Mouse (Mus musculus) neural tube, embryonic 14.5 days (tissue): Measurements from ENCODE around the gene Tnfsf14. TPM values are rescaled to one million over a fixed set of nuclear protein-coding genes. Genes with fewer than 3 reads are reported as not detected.
A peak's percentile ranks its signal among the peaks of the same experiment; 100 is the strongest.

Source experiments
- ATAC-seq: fragments of 200-750 bp; cut with Nextera tagmentation; 2 replicates; pipeline ENCODE4 v1.8.0; 2017; ENCODE audit warnings: low read depth, mild to moderate bottlenecking, moderate TSS enrichment, moderate library complexity
- H3K27ac ChIP-seq: fragments of 300-500 bp; sonication (generic); 2 replicates; pipeline ENCODE4 v1.5.1; 2014; ENCODE audit warnings: low read depth, mild to moderate bottlenecking, control low read depth, low read length, moderate library complexity, mixed read lengths
- H3K27me3 ChIP-seq: fragments of 300-500 bp; sonication (generic); 2 replicates; pipeline ENCODE4 v1.6.1; 2014; ENCODE audit warnings: low read length; ENCODE audit not compliant: control insufficient read depth, insufficient read depth
- H3K36me3 ChIP-seq: fragments of 300-500 bp; sonication (generic); 2 replicates; pipeline ENCODE4 v1.6.1; 2014; ENCODE audit warnings: low read length, mixed read lengths; ENCODE audit not compliant: control insufficient read depth, insufficient read depth
- H3K4me1 ChIP-seq: fragments of 300-500 bp; sonication (generic); 2 replicates; pipeline ENCODE4 v1.6.1; 2014; ENCODE audit warnings: low read length; ENCODE audit not compliant: control insufficient read depth, insufficient read depth
- H3K4me2 ChIP-seq: fragments of 300-500 bp; sonication (generic); 2 replicates; pipeline ENCODE4 v1.6.1; 2014; ENCODE audit warnings: mild to moderate bottlenecking, low read depth, low read length, control low read depth
- H3K4me3 ChIP-seq: fragments of 300-500 bp; sonication (generic); 2 replicates; pipeline ENCODE4 v1.5.1; 2014; ENCODE audit warnings: low read depth, low read length, control low read depth, mixed read lengths
- H3K9ac ChIP-seq: fragments of 300-500 bp; sonication (generic); replicated peaks from 2 replicates; pipeline ENCODE4 v1.6.1; 2014; ENCODE audit warnings: low read depth, mild to moderate bottlenecking, control low read depth, low read length, mixed read lengths
- H3K9me3 ChIP-seq: fragments of 300-500 bp; sonication (generic); 2 replicates; pipeline ENCODE4 v1.6.1; 2016; ENCODE audit warnings: low read length; ENCODE audit not compliant: control insufficient read depth
- WGBS: fragments of 180-500 bp; shearing (Covaris S2); extraction: QIAGEN DNeasy Blood & Tissue Kit; methylation state at CpG from one replicate; pipeline ENCODE4 v1.1.7; 2014; 5-methylcytosine and 5-hydroxymethylcytosine counted together
- microRNA-seq: library from miRNA; unstranded; fragments of <30 nt; microRNA quantifications from one replicate; pipeline ENCODE4, GENCODE M21; 2016
- polyA plus RNA-seq: library from polyadenylated mRNA; unstranded; fragments of >200 nt; fragmentation: Nextera tagmentation; extraction: Ambion mirVana; gene quantifications from 2 replicates; pipeline ENCODE4 v1.2.1, GENCODE M21; 2014

The Tnfsf14 gene
- polyA plus RNA-seq, 1 experiment from 2014 or later: not detected

DNA sequence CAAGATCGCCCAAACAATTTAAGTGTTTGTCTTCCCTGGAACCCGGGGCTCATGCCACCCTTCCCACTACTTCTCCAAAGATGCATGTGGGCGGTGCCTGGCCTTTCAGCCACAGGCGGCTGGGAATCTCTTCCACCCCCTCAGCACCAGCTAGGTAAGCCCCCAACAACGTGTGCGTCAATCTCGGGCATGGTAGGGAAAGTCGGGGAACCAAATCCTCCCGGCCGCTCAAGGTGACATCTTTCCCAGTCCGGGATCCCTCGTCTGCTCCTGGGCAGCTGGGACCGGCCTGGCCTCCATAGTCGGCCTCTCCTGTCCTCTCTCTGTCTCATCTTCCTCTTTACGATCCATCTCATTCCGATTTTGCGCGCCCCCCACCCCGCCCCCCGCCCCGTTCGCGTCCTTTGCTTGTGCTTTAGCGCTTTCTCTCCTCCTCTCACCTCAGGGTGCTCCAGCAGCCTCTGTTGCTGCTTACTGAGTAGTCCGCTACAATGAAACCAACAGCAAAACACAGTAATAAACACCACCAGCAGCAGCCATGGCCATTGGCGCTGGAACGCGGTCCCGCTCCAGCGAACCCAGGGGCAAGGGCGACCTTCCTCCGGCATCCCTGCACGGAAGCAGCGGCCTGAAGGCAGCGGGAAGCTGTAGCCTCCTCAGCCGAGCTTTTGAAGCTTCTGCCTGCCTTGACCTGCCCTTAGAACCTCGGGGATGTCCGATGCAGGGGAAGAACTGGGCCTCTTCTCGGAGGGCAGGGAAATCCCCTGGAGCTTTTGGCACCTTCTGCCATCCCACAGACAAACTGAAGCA, 44.8 kb downstream of the Tnfsf14 start, which contains the start of gene Cd70:
Cd70 (minus strand) TSS at position 784 of the 810 bp plus-strand sequence.
- H3K4me1 ChIP-seq: peaks cover 2% of the 10 kb centered on the region; the same call in 1 of the 2 replicates
- peak within 1 kb of the TSS; percentile 53 for H3K9ac ChIP-seq
- H3K36me3 ChIP-seq: no peaks in the 10 kb centered on the region
- no peak within 1 kb of the TSS for H3K27ac ChIP-seq
- ATAC-seq: peak; percentile 70
- peak within 1 kb of the TSS; percentile 26 for H3K4me3 ChIP-seq
- H3K4me2 ChIP-seq: peak within 1 kb of the TSS; percentile 64
- H3K27me3 ChIP-seq: peaks cover 7% of the 10 kb centered on the region
- 2% methylated on average over 39 of the region's 39 CpGs for WGBS
- H3K9me3 ChIP-seq: no peaks in the 10 kb centered on the region

DNA sequence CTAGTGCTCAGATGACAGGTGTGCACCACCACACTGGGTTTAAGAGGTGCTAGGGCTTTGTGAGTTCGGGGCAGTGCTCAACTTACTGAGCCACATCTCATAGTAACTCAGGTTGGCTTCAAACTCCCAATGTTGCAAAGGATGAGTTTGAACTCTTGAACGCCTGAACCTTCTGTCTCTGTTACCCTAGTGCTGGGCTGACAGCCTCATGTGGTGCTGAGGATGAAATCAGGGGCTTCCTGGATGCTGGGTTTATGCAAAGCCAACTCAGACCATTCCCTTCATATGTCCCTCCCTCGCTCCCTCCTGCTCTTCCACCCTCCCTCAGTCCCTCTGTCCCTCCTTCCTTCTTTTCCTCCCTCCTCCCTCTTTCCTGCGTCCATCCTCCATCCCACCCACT, 45.6 kb downstream of the Tnfsf14 start:
- no peak for ATAC-seq
- Histone ChIP-seq H3K4me1 (peaks cover 2% of the 10 kb centered on the region; the same call in 1 of the 2 replicates), H3K4me3 (no peak overlapping the region), H3K36me3 (no peaks in the 10 kb centered on the region), H3K27ac (no peak overlapping the region), H3K9ac (no peak overlapping the region), H3K27me3 (peaks cover 7% of the 10 kb centered on the region), H3K4me2 (no peak overlapping the region), H3K9me3 (no peaks in the 10 kb centered on the region)
- 79% methylated on average over 4 of the region's 4 CpGs for WGBS

DNA sequence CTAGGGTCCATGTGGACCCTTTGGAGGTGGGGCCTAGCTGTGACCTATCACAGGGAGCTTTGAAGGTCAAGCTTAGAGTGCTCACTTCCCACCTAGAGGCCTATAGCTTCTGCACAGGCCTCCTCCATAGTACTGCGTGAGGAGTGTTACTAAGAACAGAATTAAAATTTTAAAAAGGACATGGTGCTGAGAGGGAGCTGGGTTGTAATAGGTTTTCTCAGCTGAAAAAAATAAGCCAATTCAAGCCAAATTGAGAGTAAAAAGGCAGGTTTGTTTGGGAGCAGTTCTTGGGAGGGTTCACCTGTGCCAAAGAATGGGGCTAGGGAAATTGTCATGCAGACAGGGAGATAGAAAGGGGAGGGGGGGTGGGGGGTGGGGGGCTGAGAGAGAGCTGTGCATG, 48.9 kb downstream of the Tnfsf14 start:
- Histone ChIP-seq H3K9me3 (no peaks in the 10 kb centered on the region), H3K4me3 (no peak overlapping the region), H3K27me3 (peaks cover 7% of the 10 kb centered on the region), H3K4me2 (no peak overlapping the region), H3K4me1 (peaks cover 2% of the 10 kb centered on the region; the same call in 1 of the 2 replicates), H3K36me3 (no peaks in the 10 kb centered on the region), H3K9ac (no peak overlapping the region), H3K27ac (no peak overlapping the region)
- WGBS: 68% methylated on average over 1 of the region's 1 CpGs
- ATAC-seq: no peak

DNA sequence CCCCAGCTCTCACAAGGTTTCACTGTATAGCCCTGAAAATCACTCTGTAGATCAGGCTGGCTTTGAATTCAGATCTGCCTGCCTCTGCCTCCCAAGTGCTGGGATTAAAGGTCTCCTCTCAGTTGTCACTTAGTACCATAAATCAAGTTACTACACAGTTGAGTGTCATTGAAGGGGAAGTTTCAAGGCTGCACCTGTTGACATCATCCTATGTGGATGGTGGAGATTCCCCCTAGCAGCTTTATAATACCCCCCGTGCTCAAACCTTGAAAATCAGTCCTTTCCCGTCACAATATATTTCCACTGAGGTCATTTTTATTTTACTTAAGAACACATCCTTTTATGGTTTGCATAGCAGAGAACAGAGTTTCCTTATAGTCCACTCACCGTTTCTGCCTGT, 50.3 kb downstream of the Tnfsf14 start:
- H3K27ac ChIP-seq: no peak overlapping the region
- H3K27me3 ChIP-seq: peaks cover 6% of the 10 kb centered on the region
- H3K4me3 ChIP-seq: no peak overlapping the region
- no peaks in the 10 kb centered on the region for H3K9me3 ChIP-seq
- H3K4me1 ChIP-seq: no peaks in the 10 kb centered on the region; the same call in 1 of the 2 replicates
- H3K4me2 ChIP-seq: no peak overlapping the region
- 88% methylated on average over 3 of the region's 3 CpGs for WGBS
- no peak for ATAC-seq
- no peak overlapping the region for H3K9ac ChIP-seq
- H3K36me3 ChIP-seq: no peaks in the 10 kb centered on the region

DNA sequence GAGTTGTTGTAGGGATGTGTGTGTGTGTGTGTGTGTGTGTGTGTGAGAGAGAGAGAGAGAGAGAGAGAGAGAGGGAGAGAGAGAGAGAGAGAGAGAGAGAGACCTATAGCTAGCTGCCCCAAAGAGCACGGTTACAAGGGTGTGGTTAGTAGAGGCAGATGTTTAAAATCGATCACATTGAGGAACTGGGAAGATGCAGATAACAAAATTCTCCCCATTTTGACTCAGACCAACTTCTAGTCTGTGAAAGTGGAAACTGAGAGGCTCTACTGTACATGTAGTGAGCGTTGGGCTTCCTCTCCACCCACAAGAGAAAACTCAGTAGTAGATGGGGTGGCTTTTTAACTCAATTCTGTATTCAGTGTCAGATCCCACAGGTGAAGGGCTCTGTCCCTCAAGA, 54.3 kb downstream of the Tnfsf14 start:
- 94% methylated on average over 3 of the region's 3 CpGs for WGBS
- no peak for ATAC-seq

More for the DNA sequence above, 54.3 kb downstream of the Tnfsf14 start:
- Histone ChIP-seq H3K9me3 (no peaks in the 10 kb centered on the region), H3K4me2 (no peak overlapping the region), H3K27me3 (no peaks in the 10 kb centered on the region), H3K4me3 (no peak overlapping the region), H3K36me3 (no peaks in the 10 kb centered on the region), H3K4me1 (no peaks in the 10 kb centered on the region), H3K9ac (no peak overlapping the region), H3K27ac (no peak overlapping the region)

Small RNA genes within 50 kb of the gene (microRNA-seq; reads per million reads assigned to microRNA genes)
- not detected for gene Mir6978

Other genes with a start within 250 kb of the Tnfsf14 start
- not detected in 2 replicates for gene Acer1, start 212.1 kb downstream of the Tnfsf14 start, polyA plus RNA-seq
- 167 and 195 TPM in 2 replicates for gene Clpp, start 203.9 kb downstream of the Tnfsf14 start, polyA plus RNA-seq
- 48.6 and 60.2 TPM in 2 replicates for gene Alkbh7, start 196.8 kb downstream of the Tnfsf14 start, polyA plus RNA-seq
- gene Pspn, start 194.2 kb downstream of the Tnfsf14 start, polyA plus RNA-seq: not detected in 2 replicates
- gene Gtf2f1, start 182.9 kb downstream of the Tnfsf14 start, polyA plus RNA-seq: 65.7 and 69.6 TPM in 2 replicates
- 0.37 and 0.63 TPM in 2 replicates for gene Gm17949, start 182.7 kb downstream of the Tnfsf14 start, polyA plus RNA-seq
- gene Khsrp, start 162.7 kb downstream of the Tnfsf14 start, polyA plus RNA-seq: 32.1 and 36.8 TPM in 2 replicates
- gene Slc25a41, start 152.5 kb downstream of the Tnfsf14 start, polyA plus RNA-seq: not detected in 2 replicates
- gene Crb3, start 135.1 kb downstream of the Tnfsf14 start, polyA plus RNA-seq: 1.1 and 1.2 TPM in 2 replicates
- 37.2 and 48.9 TPM in 2 replicates for gene Slc25a23, start 134.3 kb downstream of the Tnfsf14 start, polyA plus RNA-seq
- gene Dennd1c, start 115.7 kb downstream of the Tnfsf14 start, polyA plus RNA-seq: 3.2 and 4.3 TPM in 2 replicates
- gene Tubb4a, start 106.4 kb downstream of the Tnfsf14 start, polyA plus RNA-seq: 347 and 373 TPM in 2 replicates
- 4.8 and 8.4 TPM in 2 replicates for gene Tnfsf9, start 88.9 kb downstream of the Tnfsf14 start, polyA plus RNA-seq
- gene Cd70, start 44.4 kb downstream of the Tnfsf14 start, polyA plus RNA-seq: 0.44 and 2.3 TPM in 2 replicates
- gene C3, start 34.0 kb upstream of the Tnfsf14 start, polyA plus RNA-seq: 0.82 and 2.7 TPM in 2 replicates
- gene Gpr108, start 54.3 kb upstream of the Tnfsf14 start, polyA plus RNA-seq: 23.1 and 24.9 TPM in 2 replicates
- 5.4 and 9.0 TPM in 2 replicates for gene Trip10, start 55.3 kb upstream of the Tnfsf14 start, polyA plus RNA-seq
- 1.1 and 1.7 TPM in 2 replicates for gene Vav1, start 84.9 kb upstream of the Tnfsf14 start, polyA plus RNA-seq
- gene Adgre1, start 164.5 kb upstream of the Tnfsf14 start, polyA plus RNA-seq: 2.3 and 6.1 TPM in 2 replicates